Mouse (Mus musculus) liver, embryonic 11.5 days (tissue): ENCODE results near the gene Atf7. TPM values are rescaled to one million over a fixed set of nuclear protein-coding genes. Genes with fewer than 3 reads are reported as not detected.

Source experiments
- ATAC-seq: fragments of 200-750 bp; cut with Nextera tagmentation; replicated peaks from 2 replicates; pipeline ENCODE4 v1.8.0; 2017; ENCODE audit warnings: moderate number of reproducible peaks, mild to moderate bottlenecking, moderate TSS enrichment, moderate library complexity; ENCODE audit not compliant: low FRiP score
- DNase-seq: peaks from one replicate; pipeline ENCODE4 v3.0.0-alpha.2; 2017; ENCODE audit warnings: low spot score
- H3K27ac ChIP-seq: fragments of 300-500 bp; sonication (generic); 2 replicates; pipeline ENCODE4 v1.5.1; 2014; ENCODE audit warnings: mild to moderate bottlenecking, low read depth, low read length, control low read depth
- H3K27me3 ChIP-seq: fragments of 300-500 bp; sonication (generic); replicated peaks from 2 replicates; pipeline ENCODE4 v1.6.1; 2014; ENCODE audit warnings: low read length, mixed read lengths; ENCODE audit not compliant: control insufficient read depth, insufficient read depth
- H3K36me3 ChIP-seq: fragments of 300-500 bp; sonication (generic); 2 replicates; pipeline ENCODE4 v1.6.1; 2014; ENCODE audit warnings: mild to moderate bottlenecking, low read length, moderate library complexity, mixed read lengths; ENCODE audit not compliant: control insufficient read depth, insufficient read depth
- H3K4me1 ChIP-seq: fragments of 300-500 bp; sonication (generic); replicated peaks from 2 replicates; pipeline ENCODE4 v1.6.1; 2014; ENCODE audit warnings: low read length, mixed read lengths; ENCODE audit not compliant: control insufficient read depth, insufficient read depth
- H3K4me2 ChIP-seq: fragments of 300-500 bp; sonication (generic); 2 replicates; pipeline ENCODE4 v1.6.1; 2014; ENCODE audit warnings: mild to moderate bottlenecking, control low read depth, moderate library complexity
- H3K4me3 ChIP-seq: fragments of 300-500 bp; sonication (generic); 2 replicates; pipeline ENCODE4 v1.5.1; 2014; ENCODE audit warnings: low read depth, low read length, control low read depth
- H3K9ac ChIP-seq: fragments of 300-500 bp; sonication (generic); 2 replicates; pipeline ENCODE4 v1.6.1; 2014; ENCODE audit warnings: low read depth, low read length, control low read depth
- H3K9me3 ChIP-seq: fragments of 300-500 bp; sonication (generic); 2 replicates; pipeline ENCODE4 v1.6.1; 2016; ENCODE audit warnings: low read length, inconsistent platforms, mixed read lengths; ENCODE audit not compliant: control insufficient read depth
- WGBS: fragments of 180-500 bp; shearing (Covaris S2); extraction: QIAGEN DNeasy Blood & Tissue Kit; methylation state at CpG from one replicate; pipeline ENCODE4 v1.1.7; 2014; 5-methylcytosine and 5-hydroxymethylcytosine counted together
- polyA plus RNA-seq: library from polyadenylated mRNA; unstranded; fragments of >200 nt; fragmentation: Nextera tagmentation; extraction: Ambion mirVana; gene quantifications from 2 replicates; pipeline ENCODE4 v1.2.1, GENCODE M21; 2014

Gene Atf7
- polyA plus RNA-seq, 1 experiment from 2014 or later = 17.1 TPM

- Histone ChIP-seq H3K9ac (peak overlapping the region; percentile 94), H3K27ac (peak overlapping the region; percentile 98), H3K4me3 (peak overlapping the region; percentile 77), H3K27me3 (no peaks in the 10 kb centered on the region), H3K4me2 (peak overlapping the region; percentile 96), H3K9me3 (no peaks in the 10 kb centered on the region), H3K4me1 (peaks cover 28% of the 10 kb centered on the region), H3K36me3 (peaks cover 10% of the 10 kb centered on the region; the same call in 1 of the 2 replicates)
- DNase-seq = no peak
- no peak for ATAC-seq
- WGBS = 10% methylated on average over 9 of the region's 9 CpGs
These were observed 106.4 kb downstream of the Atf7 start for GRCm38 (mm10) chr15:102518859-102519201.

- ATAC-seq (peak; percentile 92), DNase-seq (peak; percentile 99)
- peak within 1 kb of the TSS; percentile 98 for H3K27ac ChIP-seq
- peaks cover 7% of the 10 kb centered on the region; the same call in 1 of the 2 replicates for H3K36me3 ChIP-seq
- WGBS = under 1% methylated on average over 60 of the region's 60 CpGs
- peak within 1 kb of the TSS; percentile 77 for H3K4me3 ChIP-seq
- peak within 1 kb of the TSS; percentile 96 for H3K4me2 ChIP-seq
- no peaks in the 10 kb centered on the region for H3K9me3 ChIP-seq
- H3K4me1 ChIP-seq = peaks cover 28% of the 10 kb centered on the region
- no peaks in the 10 kb centered on the region for H3K27me3 ChIP-seq
- peak within 1 kb of the TSS; percentile 94 for H3K9ac ChIP-seq
These were observed 107.0 kb downstream of the Atf7 start, which contains the start of gene Tarbp2 for GRCm38 (mm10) chr15:102517976-102518858. TSS of gene Tarbp2 (plus strand) at chr15:102518192.

- H3K4me1 ChIP-seq = peaks cover 28% of the 10 kb centered on the region
- peaks cover 7% of the 10 kb centered on the region; the same call in 1 of the 2 replicates for H3K36me3 ChIP-seq
- H3K27ac ChIP-seq = peak overlapping the region; percentile 70; the same call in 1 of the 2 replicates
- ATAC-seq (no peak), DNase-seq (no peak)
- H3K4me3 ChIP-seq = peak overlapping the region; percentile 77
- no peaks in the 10 kb centered on the region for H3K9me3 ChIP-seq
- H3K27me3 ChIP-seq = no peaks in the 10 kb centered on the region
- H3K9ac ChIP-seq = peak overlapping the region; percentile 42
- 0% methylated on average over 10 of the region's 10 CpGs for WGBS
- peak overlapping the region; percentile 96 for H3K4me2 ChIP-seq
These were observed 107.7 kb downstream of the Atf7 start for GRCm38 (mm10) chr15:102517631-102517975.

- H3K4me2 ChIP-seq = peak within 1 kb of the TSS; percentile 96
- peak within 1 kb of the TSS; percentile 77 for H3K4me3 ChIP-seq
- peak; percentile 83 for DNase-seq
- H3K9ac ChIP-seq = peak within 1 kb of the TSS; percentile 42
- H3K27ac ChIP-seq = peak within 1 kb of the TSS; percentile 70
- no peaks in the 10 kb centered on the region for H3K9me3 ChIP-seq
- H3K4me1 ChIP-seq = peaks cover 30% of the 10 kb centered on the region
- H3K27me3 ChIP-seq = no peaks in the 10 kb centered on the region
- peaks cover 3% of the 10 kb centered on the region; the same call in 1 of the 2 replicates for H3K36me3 ChIP-seq
- ATAC-seq = no peak
- WGBS = under 1% methylated on average over 41 of the region's 43 CpGs
These were observed 108.4 kb downstream of the Atf7 start, which contains the start of gene Map3k12 for GRCm38 (mm10) chr15:102516728-102517404. TSS of gene Map3k12 (minus strand) at chr15:102517064.

- Histone ChIP-seq H3K9me3 (no peaks in the 10 kb centered on the region), H3K4me2 (peak overlapping the region; percentile 96), H3K4me1 (peaks cover 32% of the 10 kb centered on the region), H3K36me3 (peaks cover 3% of the 10 kb centered on the region; the same call in 1 of the 2 replicates), H3K4me3 (peak overlapping the region; percentile 77), H3K27ac (peak overlapping the region; percentile 70; the same call in 1 of the 2 replicates), H3K27me3 (no peaks in the 10 kb centered on the region), H3K9ac (peak overlapping the region; percentile 42)
- ATAC-seq (no peak), DNase-seq (no peak)
- 7% methylated on average over 12 of the region's 12 CpGs for WGBS
These were observed 109.0 kb downstream of the Atf7 start for GRCm38 (mm10) chr15:102516293-102516692.

GRCm38 (mm10) chr15:102515791-102516190, 109.5 kb downstream of the Atf7 start:
- H3K4me3 ChIP-seq = peak overlapping the region; percentile 77
- DNase-seq (no peak), ATAC-seq (no peak)
- WGBS = 74% methylated on average over 4 of the region's 4 CpGs
- peaks cover 3% of the 10 kb centered on the region; the same call in 1 of the 2 replicates for H3K36me3 ChIP-seq
- no peak overlapping the region for H3K9ac ChIP-seq
- peaks cover 36% of the 10 kb centered on the region for H3K4me1 ChIP-seq
- peak overlapping the region; percentile 96 for H3K4me2 ChIP-seq
- no peak overlapping the region for H3K27ac ChIP-seq
- H3K27me3 ChIP-seq = no peaks in the 10 kb centered on the region
- H3K9me3 ChIP-seq = no peaks in the 10 kb centered on the region

GRCm38 (mm10) chr15:102515261-102515660, 110.0 kb downstream of the Atf7 start:
- H3K4me2 ChIP-seq = no peak overlapping the region
- WGBS = 70% methylated on average over 2 of the region's 2 CpGs
- peak; percentile 22 for DNase-seq
- no peak overlapping the region for H3K9ac ChIP-seq
- H3K4me1 ChIP-seq = peaks cover 31% of the 10 kb centered on the region
- ATAC-seq = no peak
- no peaks in the 10 kb centered on the region for H3K27me3 ChIP-seq
- no peaks in the 10 kb centered on the region for H3K9me3 ChIP-seq
- no peak overlapping the region for H3K27ac ChIP-seq
- no peaks in the 10 kb centered on the region for H3K36me3 ChIP-seq
- no peak overlapping the region for H3K4me3 ChIP-seq

- H3K36me3 ChIP-seq = no peaks in the 10 kb centered on the region
- H3K4me2 ChIP-seq = no peak overlapping the region
- no peak for DNase-seq
- no peak overlapping the region for H3K4me3 ChIP-seq
- H3K9me3 ChIP-seq = no peaks in the 10 kb centered on the region
- H3K4me1 ChIP-seq = peaks cover 23% of the 10 kb centered on the region
- 69% methylated on average over 3 of the region's 3 CpGs for WGBS
- no peak overlapping the region for H3K9ac ChIP-seq
- no peak for ATAC-seq
- H3K27ac ChIP-seq = no peak overlapping the region
- H3K27me3 ChIP-seq = no peaks in the 10 kb centered on the region
These were observed 112.3 kb downstream of the Atf7 start for GRCm38 (mm10) chr15:102513004-102513403.
